Mouse (Mus musculus) MEL (cell line): ENCODE measurements around the gene Gm49373. TPM values are rescaled to one million over a fixed set of nuclear protein-coding genes. Genes with fewer than 3 reads are reported as not detected.

Source experiments
- DNase-seq: peaks from one replicate; pipeline ENCODE4 v3.0.0; 2011; ENCODE audit warnings: low read depth, low spot score
- H3K27ac ChIP-seq: 2 replicates; pipeline ENCODE4 v1.5.1; 2012; ENCODE audit warnings: low read depth, mild to moderate bottlenecking, control low read depth, low read length, moderate library complexity; ENCODE audit not compliant: control insufficient read depth
- H3K27me3 ChIP-seq, 2 experiments: fragments of 150-350 bp in 1 of 2; sonication (generic) in 1 of 2; 2 replicates each; pipeline ENCODE4 v1.6.1; 2012; ENCODE audit warnings: low read length in 2 of 2, mild to moderate bottlenecking in 2 of 2, improper control_type of control experiment in 1 of 2, moderate library complexity in 1 of 2; ENCODE audit not compliant: insufficient read depth in 2 of 2, control insufficient read depth in 1 of 2
- H3K36me3 ChIP-seq, 2 experiments: 2 replicates each; pipeline ENCODE4 v1.6.1; 2012 to 2014; ENCODE audit warnings: low read length in 2 of 2, improper control_type of control experiment in 1 of 2, inconsistent platforms in 1 of 2, mild to moderate bottlenecking in 1 of 2; ENCODE audit not compliant: insufficient read depth in 2 of 2, control insufficient read depth in 1 of 2
- H3K4me1 ChIP-seq, 2 experiments: fragments of 150-350 bp in 1 of 2; sonication (generic) in 1 of 2; 2 replicates each; pipeline ENCODE4 v1.6.1; 2012; ENCODE audit warnings: low read length in 2 of 2, improper control_type of control experiment in 1 of 2, mild to moderate bottlenecking in 1 of 2; ENCODE audit not compliant: insufficient read depth in 2 of 2, control insufficient read depth in 1 of 2
- H3K4me3 ChIP-seq, 2 experiments: fragments of 150-350 bp in 1 of 2; sonication (generic) in 1 of 2; 2 replicates each; pipeline ENCODE4 v1.5.1; 2012; ENCODE audit warnings: low read depth in 2 of 2, low read length in 2 of 2, mild to moderate bottlenecking in 2 of 2, moderate library complexity in 2 of 2, control low read depth in 1 of 2, improper control_type of control experiment in 1 of 2; ENCODE audit not compliant: control insufficient read depth in 1 of 2, insufficient read depth in 1 of 2
- H3K79me2 ChIP-seq: 2 replicates; pipeline ENCODE4 v1.6.1; 2012; ENCODE audit warnings: mild to moderate bottlenecking, low read length, moderate library complexity; ENCODE audit not compliant: control insufficient read depth, poor library complexity, insufficient read depth
- H3K9ac ChIP-seq: 2 replicates; pipeline ENCODE4 v1.6.1; 2012; ENCODE audit warnings: low read depth, mild to moderate bottlenecking, control low read depth, low read length, moderate library complexity; ENCODE audit not compliant: control insufficient read depth, poor library complexity, severe bottlenecking
- H3K9me3 ChIP-seq: fragments of 150-350 bp; sonication (generic); replicated peaks from 2 replicates; pipeline ENCODE4 v1.6.1; 2012; ENCODE audit warnings: mild to moderate bottlenecking, low read length, improper control_type of control experiment, moderate library complexity; ENCODE audit not compliant: insufficient read depth
- CHD2 ChIP-seq: IDR thresholded peaks from 2 replicates; pipeline ENCODE4 v1.6.1; 2011; ENCODE audit warnings: low read length, improper control_type of control experiment
- EP300 ChIP-seq, 2 experiments: IDR thresholded peaks; 2 replicates each; pipeline ENCODE4 v1.6.1; 2011; ENCODE audit warnings: improper control_type of control experiment in 2 of 2, low read length in 2 of 2, low read depth in 1 of 2, mild to moderate bottlenecking in 1 of 2
- HCFC1 ChIP-seq: IDR thresholded peaks from 2 replicates; pipeline ENCODE4 v1.6.1; 2012; ENCODE audit warnings: low read depth, mild to moderate bottlenecking, inconsistent platforms, low read length, improper control_type of control experiment, moderate library complexity
- JUND ChIP-seq: IDR thresholded peaks from 2 replicates; pipeline ENCODE4 v1.6.1; 2011; ENCODE audit warnings: low read depth, mild to moderate bottlenecking, improper control_type of control experiment, low read length
- MAFK ChIP-seq: IDR thresholded peaks from 2 replicates; pipeline ENCODE4 v1.6.1; 2011; ENCODE audit warnings: low read depth, mild to moderate bottlenecking, low read length, improper control_type of control experiment, borderline replicate concordance
- MAX ChIP-seq: IDR thresholded peaks from 2 replicates; pipeline ENCODE4 v1.6.1; 2011; ENCODE audit warnings: low read length, improper control_type of control experiment
- MXI1 ChIP-seq: IDR thresholded peaks from 2 replicates; pipeline ENCODE4 v1.6.1; 2011; ENCODE audit warnings: mild to moderate bottlenecking, low read depth, low read length, improper control_type of control experiment
- MYB ChIP-seq: IDR thresholded peaks from 2 replicates; pipeline ENCODE4 v1.6.1; 2011; ENCODE audit warnings: mild to moderate bottlenecking, low read depth, low read length, improper control_type of control experiment
- MYC ChIP-seq: IDR thresholded peaks from 2 replicates; pipeline ENCODE4 v1.6.1; 2011; ENCODE audit warnings: low read depth, mild to moderate bottlenecking, low read length, improper control_type of control experiment, moderate library complexity
- NELFE ChIP-seq: IDR thresholded peaks from 2 replicates; pipeline ENCODE4 v1.6.1; 2011; ENCODE audit warnings: low read depth, low read length, improper control_type of control experiment
- POLR2A ChIP-seq, 2 experiments: IDR thresholded peaks; 2 replicates each; pipeline ENCODE4 v1.6.1; 2011 to 2012; ENCODE audit warnings: low read length in 2 of 2, mild to moderate bottlenecking in 2 of 2, control low read depth in 1 of 2, improper control_type of control experiment in 1 of 2, low read depth in 1 of 2, moderate library complexity in 1 of 2; ENCODE audit not compliant: control insufficient read depth in 1 of 2, insufficient read depth in 1 of 2, poor library complexity in 1 of 2
- POLR2AphosphoS2 ChIP-seq: IDR thresholded peaks from 2 replicates; pipeline ENCODE4 v1.6.1; 2011; ENCODE audit warnings: low read length, improper control_type of control experiment
- POLR2AphosphoS5 ChIP-seq: IDR thresholded peaks from 2 replicates; pipeline ENCODE4 v1.6.1; 2012; ENCODE audit warnings: low read depth, borderline replicate concordance, mild to moderate bottlenecking, inconsistent platforms, low read length, moderate library complexity, mixed read lengths
- RAD21 ChIP-seq: IDR thresholded peaks from 2 replicates; pipeline ENCODE4 v1.6.1; 2011; ENCODE audit warnings: mild to moderate bottlenecking, low read depth, low read length, improper control_type of control experiment
- SIN3A ChIP-seq: IDR thresholded peaks from 2 replicates; pipeline ENCODE4 v1.6.1; 2012; ENCODE audit warnings: low read length, improper control_type of control experiment, inconsistent platforms
- SMC3 ChIP-seq: IDR thresholded peaks from 2 replicates; pipeline ENCODE4 v1.6.1; 2011; ENCODE audit warnings: low read depth, low read length, improper control_type of control experiment
- UBTF ChIP-seq: IDR thresholded peaks from 2 replicates; pipeline ENCODE4 v1.6.1; 2012; ENCODE audit warnings: low read depth, mild to moderate bottlenecking, inconsistent platforms, low read length, improper control_type of control experiment, moderate library complexity, borderline replicate concordance; ENCODE audit not compliant: insufficient read depth
- USF1 ChIP-seq: IDR thresholded peaks from 2 replicates; pipeline ENCODE4 v1.6.1; 2014; ENCODE audit warnings: low read depth, mild to moderate bottlenecking, inconsistent platforms, low read length, improper control_type of control experiment, moderate library complexity
- USF2 ChIP-seq, 2 experiments: IDR thresholded peaks; 2 replicates each; pipeline ENCODE4 v1.6.1; 2011 to 2012; ENCODE audit warnings: improper control_type of control experiment in 2 of 2, low read length in 2 of 2, borderline replicate concordance in 1 of 2, inconsistent platforms in 1 of 2, low read depth in 1 of 2, mild to moderate bottlenecking in 1 of 2; ENCODE audit not compliant: insufficient read depth in 1 of 2
- ZKSCAN1 ChIP-seq: IDR thresholded peaks from 2 replicates; pipeline ENCODE4 v1.6.1; 2012; ENCODE audit warnings: low read depth, mild to moderate bottlenecking, inconsistent platforms, low read length, improper control_type of control experiment, moderate library complexity
- polyA plus RNA-seq, 2 experiments: library from polyadenylated mRNA; stranded (reverse) in 1 of 2; unstranded in 1 of 2; fragments of >175 nt in 1 of 2; fragments of >200 nt in 1 of 2; gene quantifications; 2 replicates each; pipeline versions ENCODE4 v1.2.1 to v1.2.4; 2012; ENCODE audit warnings: low replicate concordance in 2 of 2, low read depth in 1 of 2; ENCODE audit not compliant: insufficient read length in 2 of 2, insufficient read depth in 1 of 2, missing spikeins in 1 of 2
- total RNA-seq: library from RNA; depleted of rRNA; stranded (reverse); fragments of 300-350 nt; gene quantifications from 2 replicates; pipeline ENCODE4 v1.2.3, GENCODE M21; 2012

Gene Gm49373
- total and polyA plus RNA-seq, 3 experiments: 6.4 to 8.3 TPM; not detected in 1

DNA sequence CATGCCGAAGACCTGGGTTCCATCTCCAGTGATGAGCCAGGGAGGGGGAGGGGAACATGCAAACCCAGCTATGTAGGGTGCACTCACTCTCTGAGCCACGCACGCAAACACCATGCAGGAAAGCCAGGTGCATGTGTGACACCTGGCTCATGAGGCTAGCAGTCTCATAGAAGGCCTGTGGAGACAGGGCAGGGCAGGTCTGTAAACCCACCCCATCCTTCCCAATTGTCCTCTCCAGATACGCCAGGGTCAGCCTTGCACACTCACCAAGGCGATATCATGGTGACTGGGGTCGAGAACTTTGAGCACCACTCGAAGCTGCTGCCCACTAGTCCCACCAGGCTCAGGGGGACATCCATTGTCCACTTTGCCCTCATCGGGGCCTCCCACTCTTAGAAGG, 42.2 kb upstream of the Gm49373 start:
- Histone ChIP-seq H3K36me3 (peaks cover 0 to 3% of the 10 kb centered on the region in 2 experiments; a peak in 1 of 4 replicates), H3K27ac (no peak overlapping the region), H3K79me2 (no peaks in the 10 kb centered on the region), H3K9me3 (no peaks in the 10 kb centered on the region), H3K9ac (no peak overlapping the region), H3K27me3 (no peaks in the 10 kb centered on the region), H3K4me1 (no peaks in the 10 kb centered on the region), H3K4me3 (no peak overlapping the region)
- no peak for DNase-seq
- TF ChIP-seq NELFE (no peak), POLR2AphosphoS5 (0 out of 2 replicates have a peak, but pooled peaks have one; percentile 52)

DNA sequence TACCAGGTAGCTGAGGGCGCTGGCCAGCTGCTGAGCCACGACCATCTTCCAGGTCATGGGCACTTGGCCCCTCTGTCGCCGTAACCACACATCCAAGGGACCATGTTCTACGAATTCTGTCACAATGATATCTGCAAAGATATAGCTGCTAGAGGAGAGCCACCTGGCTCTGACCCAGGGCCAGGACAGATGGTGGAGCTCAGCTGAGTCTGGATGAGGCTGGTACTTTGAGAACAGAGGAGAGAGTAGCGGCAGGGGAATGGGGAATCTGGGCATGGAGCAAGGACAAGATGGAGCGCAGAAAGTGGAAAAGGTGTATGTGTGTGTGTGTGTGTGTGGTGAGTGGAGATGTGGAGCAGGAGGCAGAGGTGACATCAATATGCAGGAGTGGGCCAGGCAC, 41.3 kb upstream of the Gm49373 start:
- no peaks in the 10 kb centered on the region for H3K4me1 ChIP-seq
- H3K36me3 ChIP-seq: no peaks in the 10 kb centered on the region
- H3K27ac ChIP-seq: no peak overlapping the region
- no peaks in the 10 kb centered on the region for H3K9me3 ChIP-seq
- H3K4me3 ChIP-seq: no peak overlapping the region
- TF ChIP-seq MXI1 (no peak), RAD21 (no peak), SMC3 (no peak), USF2 (IDR thresholded peaks at IDR 0.05; ENCODE audit: borderline replicate concordance in 1 of 2, insufficient read depth in 1 of 2, low read depth in 1 of 2, low read length in 2 of 2) (no peak), MYC (no peak), UBTF (no peak), MAX (no peak), CHD2 (no peak), SIN3A (no peak), POLR2A (IDR thresholded peaks at IDR 0.05; ENCODE audit: control insufficient read depth in 1 of 2, insufficient read depth in 1 of 2, low read depth in 1 of 2, low read length in 2 of 2, poor library complexity in 1 of 2) (no peak; a peak in 1 of 4 replicates), MAFK (no peak), ZKSCAN1 (no peak), USF1 (no peak), EP300 (IDR thresholded peaks at IDR 0.05; ENCODE audit: low read depth in 1 of 2, low read length in 2 of 2) (no peak), JUND (no peak), MYB (no peak), HCFC1 (no peak), POLR2AphosphoS2 (no peak)
- no peak overlapping the region for H3K9ac ChIP-seq
- no peak for DNase-seq
- no peaks in the 10 kb centered on the region for H3K79me2 ChIP-seq
- H3K27me3 ChIP-seq: no peaks in the 10 kb centered on the region
